Mouse (Mus musculus) forebrain, embryonic 11.5 days (tissue): ENCODE measurements around the gene Terf2. TPM values are rescaled to one million over a fixed set of nuclear protein-coding genes. Genes with fewer than 3 reads are reported as not detected.
A peak's percentile ranks its signal among the peaks of the same experiment; 100 is the strongest.

Source experiments
- ATAC-seq: fragments of 200-750 bp; cut with Nextera tagmentation; replicated peaks from 2 replicates; pipeline ENCODE4 v1.8.0; 2017; ENCODE audit warnings: moderate TSS enrichment; ENCODE audit not compliant: low FRiP score
- DNase-seq: peaks from one replicate; pipeline ENCODE4 v3.0.0-alpha.2; 2017; ENCODE audit warnings: low spot score
- H3K27ac ChIP-seq: fragments of 300-500 bp; sonication (generic); 2 replicates; pipeline ENCODE4 v1.5.1; 2014; ENCODE audit warnings: low read depth, low read length
- H3K27me3 ChIP-seq: fragments of 300-500 bp; sonication (generic); 2 replicates; pipeline ENCODE4 v1.6.1; 2014; ENCODE audit warnings: mild to moderate bottlenecking, low read length, mixed read lengths; ENCODE audit not compliant: control insufficient read depth, insufficient read depth
- H3K36me3 ChIP-seq: fragments of 300-500 bp; sonication (generic); 2 replicates; pipeline ENCODE4 v1.6.1; 2014; ENCODE audit warnings: mild to moderate bottlenecking, low read length, moderate library complexity, mixed read lengths; ENCODE audit not compliant: control insufficient read depth, insufficient read depth
- H3K4me1 ChIP-seq: fragments of 300-500 bp; sonication (generic); replicated peaks from 2 replicates; pipeline ENCODE4 v1.6.1; 2014; ENCODE audit warnings: low read length, mixed read lengths; ENCODE audit not compliant: control insufficient read depth, insufficient read depth
- H3K4me2 ChIP-seq: fragments of 300-500 bp; sonication (generic); 2 replicates; pipeline ENCODE4 v1.6.1; 2014; ENCODE audit warnings: low read depth, mild to moderate bottlenecking, low read length, moderate library complexity, mixed read lengths; ENCODE audit not compliant: severe bottlenecking
- H3K4me3 ChIP-seq: fragments of 300-500 bp; sonication (generic); 2 replicates; pipeline ENCODE4 v1.5.1; 2014; ENCODE audit warnings: low read depth, low read length
- H3K9ac ChIP-seq: fragments of 300-500 bp; sonication (generic); 2 replicates; pipeline ENCODE4 v1.6.1; 2014; ENCODE audit warnings: low read length
- H3K9me3 ChIP-seq: fragments of 300-500 bp; sonication (generic); 2 replicates; pipeline ENCODE4 v1.6.1; 2016; ENCODE audit warnings: low read length, mixed read lengths; ENCODE audit not compliant: control insufficient read depth
- WGBS: fragments of 180-500 bp; shearing (Covaris S2); extraction: QIAGEN DNeasy Blood & Tissue Kit; methylation state at CpG from one replicate; pipeline ENCODE4 v1.1.7; 2014; 5-methylcytosine and 5-hydroxymethylcytosine counted together
- polyA plus RNA-seq: library from polyadenylated mRNA; unstranded; fragments of >200 nt; fragmentation: Nextera tagmentation; extraction: Ambion mirVana; gene quantifications from 2 replicates; pipeline ENCODE4 v1.2.1, GENCODE M21; 2014

Terf2 gene
- polyA plus RNA-seq, 1 experiment from 2014 or later, result 15.9 TPM

- peak within 1 kb of the TSS; percentile 92 for H3K4me2 ChIP-seq
- peak within 1 kb of the TSS; percentile 99 for H3K4me3 ChIP-seq
- under 1% methylated on average over 88 of the region's 88 CpGs for WGBS
- ATAC-seq, result peak; percentile 94
- H3K27me3 ChIP-seq, result no peaks in the 10 kb centered on the region
- peak; percentile 97 for DNase-seq
- H3K9ac ChIP-seq, result peak within 1 kb of the TSS; percentile 83
- peaks cover 17% of the 10 kb centered on the region; the same call in 1 of the 2 replicates for H3K36me3 ChIP-seq
- H3K9me3 ChIP-seq, result no peaks in the 10 kb centered on the region
- 0 out of 2 replicates have a peak within 1 kb of the TSS, but pooled peaks have one; percentile 18 for H3K27ac ChIP-seq
- H3K4me1 ChIP-seq, result peaks cover 5% of the 10 kb centered on the region; the same call in 1 of the 2 replicates
These were observed 40.0 kb downstream of the Terf2 start, which contains the start of the genes Cog8 and Nip7 for GRCm38 (mm10) chr8:107056076-107056972. TSS of gene Cog8 (minus strand) at chr8:107056689. TSS of gene Nip7 (plus strand) at chr8:107056877.

DNA sequence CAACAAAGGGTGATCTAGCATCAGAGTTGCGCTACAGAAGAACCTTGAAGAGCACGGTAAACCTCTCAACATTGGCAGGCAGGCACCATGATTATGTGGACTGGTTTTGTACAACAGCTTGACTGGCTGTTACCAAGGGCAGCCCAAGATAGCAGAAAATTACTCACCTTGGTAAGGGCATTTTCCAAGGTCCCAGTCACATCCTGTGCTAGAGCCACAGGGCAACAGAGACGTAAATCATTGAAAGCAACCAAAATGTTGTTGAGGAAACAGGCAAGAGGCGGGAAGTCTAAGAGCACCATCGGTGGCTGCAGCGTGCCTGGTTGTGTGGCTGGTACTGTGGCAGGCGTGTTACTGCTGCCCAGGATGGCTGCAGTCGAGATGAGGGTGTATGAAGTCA is 44.3 kb downstream of the Terf2 start:
- Histone ChIP-seq H3K4me1 (peaks cover 6% of the 10 kb centered on the region; the same call in 1 of the 2 replicates), H3K36me3 (peaks cover 30% of the 10 kb centered on the region; the same call in 1 of the 2 replicates), H3K9ac (no peak overlapping the region), H3K27ac (no peak overlapping the region), H3K9me3 (no peaks in the 10 kb centered on the region), H3K4me3 (no peak overlapping the region), H3K27me3 (no peaks in the 10 kb centered on the region), H3K4me2 (no peak overlapping the region)
- 99% methylated on average over 8 of the region's 8 CpGs for WGBS
- DNase-seq, result no peak
- ATAC-seq, result no peak

DNA sequence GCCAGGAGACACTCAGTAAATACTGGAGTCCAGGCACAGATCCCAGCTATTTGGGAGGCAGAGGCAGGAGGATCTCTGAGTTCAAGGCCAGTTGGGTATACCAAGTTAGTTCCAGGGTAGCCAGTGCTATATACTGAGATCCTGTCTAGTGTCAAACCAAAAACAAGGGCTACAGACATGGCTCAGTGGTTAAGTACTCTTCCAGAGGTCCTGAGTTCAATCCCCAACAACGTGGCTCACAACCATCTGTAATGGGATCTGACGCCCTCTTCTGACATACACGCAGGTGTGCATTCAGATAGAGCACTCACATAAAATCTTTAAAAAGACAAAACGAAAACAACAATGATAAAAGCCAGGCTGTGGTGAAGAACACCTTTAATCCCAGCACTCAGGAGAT is 46.9 kb downstream of the Terf2 start:
- Histone ChIP-seq H3K9ac (no peak overlapping the region), H3K4me1 (peaks cover 6% of the 10 kb centered on the region; the same call in 1 of the 2 replicates), H3K27ac (no peak overlapping the region), H3K36me3 (peaks cover 32% of the 10 kb centered on the region; the same call in 1 of the 2 replicates), H3K27me3 (no peaks in the 10 kb centered on the region), H3K4me3 (0 out of 2 replicates have a peak overlapping the region, but pooled peaks have one; percentile 78), H3K9me3 (no peaks in the 10 kb centered on the region), H3K4me2 (no peak overlapping the region)
- ATAC-seq, result no peak
- no peak for DNase-seq
- WGBS, result 96% methylated on average over 4 of the region's 4 CpGs

DNA sequence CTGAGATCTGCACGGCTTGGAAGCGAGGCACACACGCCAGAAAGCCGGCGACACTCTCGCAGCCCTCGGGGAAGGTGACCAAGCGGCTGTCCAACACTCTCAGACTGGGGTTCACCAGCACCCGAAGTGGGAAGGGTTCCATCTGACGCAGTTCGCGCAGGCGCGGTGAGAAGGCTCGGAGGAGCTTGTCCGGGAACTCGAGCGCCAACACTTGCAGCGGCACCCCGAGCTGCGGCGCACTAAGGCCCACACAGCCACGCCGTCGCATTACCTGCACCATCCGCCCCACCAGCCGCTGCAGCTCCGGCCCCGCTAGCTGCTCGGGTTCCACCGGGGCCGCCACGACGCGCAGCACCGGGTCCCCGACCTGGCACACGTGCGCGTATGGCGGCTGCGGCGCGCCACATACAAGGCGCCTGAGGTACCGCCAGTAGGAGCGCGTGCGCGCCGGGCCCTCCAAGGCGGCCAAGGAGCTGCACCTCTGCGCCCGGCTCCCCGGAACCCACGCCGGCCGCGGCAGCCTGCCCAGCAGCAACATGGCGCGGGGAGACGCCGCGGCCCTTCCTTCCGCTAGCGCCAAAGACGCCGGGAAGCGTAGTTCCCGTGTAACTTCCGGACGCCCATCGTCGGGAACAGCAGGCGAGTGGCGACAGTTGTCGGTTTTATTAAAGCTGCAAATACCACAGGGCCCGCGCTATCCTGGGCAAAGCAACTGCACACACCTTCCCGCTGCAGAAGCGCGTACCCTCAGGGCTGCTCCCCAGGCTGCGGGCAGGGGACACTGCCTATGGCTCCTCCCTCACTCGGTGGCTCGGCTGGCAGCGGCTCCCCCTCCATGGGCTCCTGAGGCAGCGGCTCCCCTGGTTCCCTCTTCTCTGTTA is 48.0 kb downstream of the Terf2 start, which contains the start of gene Pdf:
TSS of gene Pdf (minus strand) at position 554 of the 881 bp plus-strand sequence.
- DNase-seq, result peak; percentile 84
- under 1% methylated on average over 87 of the region's 87 CpGs for WGBS
- peak within 1 kb of the TSS; percentile 78 for H3K4me3 ChIP-seq
- no peaks in the 10 kb centered on the region for H3K9me3 ChIP-seq
- peak; percentile 83 for ATAC-seq
- H3K36me3 ChIP-seq, result peaks cover 28% of the 10 kb centered on the region; the same call in 1 of the 2 replicates
- H3K9ac ChIP-seq, result peak within 1 kb of the TSS; percentile 90
- peak within 1 kb of the TSS; percentile 93 for H3K4me2 ChIP-seq
- H3K27ac ChIP-seq, result peak within 1 kb of the TSS; percentile 82
- peaks cover 6% of the 10 kb centered on the region; the same call in 1 of the 2 replicates for H3K4me1 ChIP-seq
- H3K27me3 ChIP-seq, result no peaks in the 10 kb centered on the region

GRCm38 (mm10) chr8:107046976-107047375 is 49.4 kb downstream of the Terf2 start:
- no peaks in the 10 kb centered on the region for H3K27me3 ChIP-seq
- WGBS, result 88% methylated on average over 5 of the region's 5 CpGs
- ATAC-seq (no peak), DNase-seq (no peak)
- no peaks in the 10 kb centered on the region for H3K9me3 ChIP-seq
- H3K4me3 ChIP-seq, result no peak overlapping the region
- H3K27ac ChIP-seq, result no peak overlapping the region
- peaks cover 6% of the 10 kb centered on the region; the same call in 1 of the 2 replicates for H3K4me1 ChIP-seq
- H3K9ac ChIP-seq, result no peak overlapping the region
- H3K36me3 ChIP-seq, result peaks cover 17% of the 10 kb centered on the region; the same call in 1 of the 2 replicates
- H3K4me2 ChIP-seq, result no peak overlapping the region

DNA sequence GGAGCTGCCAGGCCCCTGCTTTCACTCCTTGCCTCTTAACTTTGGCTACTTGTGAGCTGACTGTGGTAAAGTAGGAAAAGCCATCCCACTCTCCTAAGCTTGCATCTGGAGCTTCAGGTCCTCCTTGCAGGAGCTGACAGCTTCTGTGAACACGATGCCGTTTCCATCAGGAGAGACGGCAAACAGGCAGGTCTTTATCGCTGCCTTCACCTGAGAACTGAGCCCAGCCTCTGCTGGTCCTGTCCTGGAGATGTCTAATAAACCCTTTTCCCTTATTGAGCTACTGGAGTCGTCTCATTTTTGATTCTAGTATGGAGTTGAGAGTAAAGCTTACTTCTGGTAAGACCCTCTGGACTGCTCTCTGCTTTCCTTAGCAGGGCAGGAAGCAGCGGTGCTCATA is 50.9 kb downstream of the Terf2 start:
- no peak overlapping the region for H3K4me2 ChIP-seq
- no peaks in the 10 kb centered on the region for H3K9me3 ChIP-seq
- no peak for DNase-seq
- no peak overlapping the region for H3K27ac ChIP-seq
- H3K9ac ChIP-seq, result no peak overlapping the region
- no peak for ATAC-seq
- no peaks in the 10 kb centered on the region for H3K27me3 ChIP-seq
- no peak overlapping the region for H3K4me3 ChIP-seq
- 92% methylated on average over 6 of the region's 6 CpGs for WGBS
- peaks cover 6% of the 10 kb centered on the region; the same call in 1 of the 2 replicates for H3K4me1 ChIP-seq
- peaks cover 12% of the 10 kb centered on the region; the same call in 1 of the 2 replicates for H3K36me3 ChIP-seq

DNA sequence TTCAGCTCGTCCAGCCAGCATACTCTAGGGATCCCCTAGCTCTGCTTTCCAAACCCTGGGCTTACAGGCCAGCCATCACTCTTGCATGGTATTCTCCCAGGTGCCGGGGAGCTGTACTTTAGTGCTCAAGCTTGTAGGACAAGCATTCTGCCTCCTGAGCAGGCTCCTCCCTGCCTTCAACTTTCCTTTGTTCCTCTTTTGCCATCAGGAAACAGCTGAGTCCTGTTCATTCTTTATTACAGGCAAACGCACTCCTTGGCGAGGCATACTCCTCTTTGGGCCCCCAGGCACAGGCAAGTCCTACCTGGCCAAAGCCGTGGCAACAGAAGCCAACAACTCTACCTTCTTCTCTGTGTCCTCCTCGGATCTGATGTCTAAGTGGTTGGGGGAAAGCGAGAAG is 55.7 kb downstream of the Terf2 start:
- WGBS, result 90% methylated on average over 7 of the region's 7 CpGs
- Histone ChIP-seq H3K27me3 (no peaks in the 10 kb centered on the region), H3K4me3 (no peak overlapping the region), H3K9ac (no peak overlapping the region), H3K4me1 (no peaks in the 10 kb centered on the region), H3K27ac (no peak overlapping the region), H3K9me3 (no peaks in the 10 kb centered on the region), H3K4me2 (no peak overlapping the region), H3K36me3 (peaks cover 7% of the 10 kb centered on the region; the same call in 1 of the 2 replicates)
- no peak for ATAC-seq
- DNase-seq, result no peak

DNA sequence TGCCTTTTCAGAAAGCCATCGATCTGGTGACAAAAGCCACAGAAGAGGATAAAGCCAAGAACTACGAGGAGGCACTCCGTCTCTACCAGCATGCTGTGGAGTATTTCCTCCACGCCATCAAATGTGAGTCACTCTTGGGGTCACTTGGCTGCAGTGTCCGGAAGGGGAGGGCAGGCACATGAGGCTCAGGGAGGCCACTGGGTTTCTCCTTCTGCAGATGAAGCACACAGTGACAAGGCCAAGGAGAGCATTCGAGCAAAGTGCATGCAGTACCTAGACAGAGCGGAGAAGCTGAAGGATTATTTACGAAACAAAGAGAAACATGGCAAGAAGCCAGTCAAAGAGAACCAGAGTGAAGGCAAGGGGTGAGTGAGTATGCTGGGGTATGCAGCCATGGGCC is 59.7 kb downstream of the Terf2 start:
- Histone ChIP-seq H3K9ac (no peak overlapping the region), H3K4me1 (peaks cover 6% of the 10 kb centered on the region; the same call in 1 of the 2 replicates), H3K27me3 (no peaks in the 10 kb centered on the region), H3K4me2 (no peak overlapping the region), H3K36me3 (peaks cover 7% of the 10 kb centered on the region; the same call in 1 of the 2 replicates), H3K27ac (no peak overlapping the region), H3K4me3 (no peak overlapping the region), H3K9me3 (no peaks in the 10 kb centered on the region)
- DNase-seq (no peak), ATAC-seq (no peak)
- 95% methylated on average over 8 of the region's 8 CpGs for WGBS
